Mouse (Mus musculus) granulocyte monocyte progenitor cell, adult 5-6 weeks (primary cell): ENCODE results near the gene Wnt10b. TPM values are rescaled to one million over a fixed set of nuclear protein-coding genes. Genes with fewer than 3 reads are reported as not detected.

Experiments
- ATAC-seq: replicated peaks from 2 replicates; pipeline ENCODE4 v1.8.0; 2016; ENCODE audit warnings: mild to moderate bottlenecking, moderate TSS enrichment, inconsistent platforms; ENCODE audit not compliant: poor library complexity, severe bottlenecking
- total RNA-seq, 2 experiments: library from RNA; stranded (forward) in 1 of 2; stranded (reverse) in 1 of 2; fragments of 200-712, 200-1000 nt in 1 of 2; fragments of >200 nt in 1 of 2; fragmentation: Nextera tagmentation in 1 of 2; gene quantifications; 2 replicates each; pipeline ENCODE4 v1.2.3; 2014 to 2017

Wnt10b gene
- total RNA-seq, 2 experiments from 2014 or later = 0.26 TPM; not detected in 1

GRCm38 (mm10) chr15:98733976-98734566, 43.9 kb downstream of the Wnt10b start:
- no peak for ATAC-seq

- ATAC-seq = no peak
Observed at GRCm38 (mm10) chr15:98733370-98733769, 44.6 kb downstream of the Wnt10b start.

- no peak for ATAC-seq
Observed at GRCm38 (mm10) chr15:98732006-98732531, 45.9 kb downstream of the Wnt10b start.

GRCm38 (mm10) chr15:98730790-98731189, 47.2 kb downstream of the Wnt10b start:
- no peak for ATAC-seq

- no peak for ATAC-seq
Observed at GRCm38 (mm10) chr15:98729791-98730545, 48.0 kb downstream of the Wnt10b start.

- ATAC-seq = no peak
Observed at GRCm38 (mm10) chr15:98728366-98728765, 49.6 kb downstream of the Wnt10b start.

- peak; percentile 77 for ATAC-seq
Observed at GRCm38 (mm10) chr15:98727443-98728321, 50.3 kb downstream of the Wnt10b start, which contains the start of gene Fkbp11. Gene Fkbp11 (minus strand): TSS chr15:98728198.

- ATAC-seq = no peak
Observed at GRCm38 (mm10) chr15:98726746-98727145, 51.2 kb downstream of the Wnt10b start.

- no peak for ATAC-seq
Observed at GRCm38 (mm10) chr15:98726079-98726478, 51.9 kb downstream of the Wnt10b start.

- ATAC-seq = no peak
Observed at GRCm38 (mm10) chr15:98724441-98724840, 53.5 kb downstream of the Wnt10b start.

GRCm38 (mm10) chr15:98722854-98723253, 55.1 kb downstream of the Wnt10b start:
- peak; percentile 52 for ATAC-seq

GRCm38 (mm10) chr15:98722191-98722590, 55.8 kb downstream of the Wnt10b start:
- ATAC-seq = no peak

Other genes with a start within 250 kb of the Wnt10b start
- gene Kansl2, start 243.9 kb downstream of the Wnt10b start, total RNA-seq (2014; fragmentation: Nextera tagmentation) = 67.5 and 74.5 TPM in 2 replicates
- 58.9 and 61.0 TPM in 2 replicates for gene Kansl2, start 243.9 kb downstream of the Wnt10b start, total RNA-seq (2017)
- 53.4 and 57.0 TPM in 2 replicates for gene Ccnt1, start 207.2 kb downstream of the Wnt10b start, total RNA-seq (2014; fragmentation: Nextera tagmentation)
- gene Ccnt1, start 207.2 kb downstream of the Wnt10b start, total RNA-seq (2017) = 57.3 and 70.4 TPM in 2 replicates
- not detected in 2 replicates for gene 4930415O20Rik, start 207.1 kb downstream of the Wnt10b start, total RNA-seq (2014; fragmentation: Nextera tagmentation)
- not detected in 2 replicates for gene 4930415O20Rik, start 207.1 kb downstream of the Wnt10b start, total RNA-seq (2017)
- gene Adcy6, start 168.1 kb downstream of the Wnt10b start, total RNA-seq (2014; fragmentation: Nextera tagmentation) = 1.8 and 3.1 TPM in 2 replicates
- 2.1 and 2.9 TPM in 2 replicates for gene Adcy6, start 168.1 kb downstream of the Wnt10b start, total RNA-seq (2017)
- gene Cacnb3, start 147.3 kb downstream of the Wnt10b start, total RNA-seq (2014; fragmentation: Nextera tagmentation) = not detected in 2 replicates
- not detected in 2 replicates for gene Cacnb3, start 147.3 kb downstream of the Wnt10b start, total RNA-seq (2017)
- 76.1 and 82.1 TPM in 2 replicates for gene Ddx23, start 115.3 kb downstream of the Wnt10b start, total RNA-seq (2014; fragmentation: Nextera tagmentation)
- 79.5 and 103 TPM in 2 replicates for gene Ddx23, start 115.3 kb downstream of the Wnt10b start, total RNA-seq (2017)
- 0.11 and 0.39 TPM in 2 replicates for gene Rnd1, start 100.7 kb downstream of the Wnt10b start, total RNA-seq (2014; fragmentation: Nextera tagmentation)
- gene Rnd1, start 100.7 kb downstream of the Wnt10b start, total RNA-seq (2017) = 0.67 and 2.7 TPM in 2 replicates
- gene Ccdc65, start 69.9 kb downstream of the Wnt10b start, total RNA-seq (2014; fragmentation: Nextera tagmentation) = not detected in 2 replicates
- not detected in 2 replicates for gene Ccdc65, start 69.9 kb downstream of the Wnt10b start, total RNA-seq (2017)
- 37.6 and 39.9 TPM in 2 replicates for gene Fkbp11, start 50.0 kb downstream of the Wnt10b start, total RNA-seq (2014; fragmentation: Nextera tagmentation)
- gene Fkbp11, start 50.0 kb downstream of the Wnt10b start, total RNA-seq (2017) = 63.8 and 66.3 TPM in 2 replicates
- gene Arf3, start 14.9 kb downstream of the Wnt10b start, total RNA-seq (2014; fragmentation: Nextera tagmentation) = 39.0 and 41.4 TPM in 2 replicates
- 29.9 and 32.7 TPM in 2 replicates for gene Arf3, start 14.9 kb downstream of the Wnt10b start, total RNA-seq (2017)
- not detected in 2 replicates for gene Wnt1, start 11.7 kb upstream of the Wnt10b start, total RNA-seq (2014; fragmentation: Nextera tagmentation)
- not detected in 2 replicates for gene Wnt1, start 11.7 kb upstream of the Wnt10b start, total RNA-seq (2017)
- not detected in 2 replicates for gene Ddn, start 31.3 kb upstream of the Wnt10b start, total RNA-seq (2014; fragmentation: Nextera tagmentation)
- not detected in 2 replicates for gene Ddn, start 31.3 kb upstream of the Wnt10b start, total RNA-seq (2017)
- gene Prkag1, start 53.4 kb upstream of the Wnt10b start, total RNA-seq (2014; fragmentation: Nextera tagmentation) = 34.2 and 63.8 TPM in 2 replicates
- gene Prkag1, start 53.4 kb upstream of the Wnt10b start, total RNA-seq (2017) = 85.0 and 110 TPM in 2 replicates
- gene Kmt2d, start 93.1 kb upstream of the Wnt10b start, total RNA-seq (2014; fragmentation: Nextera tagmentation) = 59.0 and 81.0 TPM in 2 replicates
- gene Kmt2d, start 93.1 kb upstream of the Wnt10b start, total RNA-seq (2017) = 15.8 and 24.9 TPM in 2 replicates
- gene Rhebl1, start 116.4 kb upstream of the Wnt10b start, total RNA-seq (2014; fragmentation: Nextera tagmentation) = 14.3 and 25.5 TPM in 2 replicates
- gene Rhebl1, start 116.4 kb upstream of the Wnt10b start, total RNA-seq (2017) = 4.3 and 7.3 TPM in 2 replicates
- gene Dhh, start 120.4 kb upstream of the Wnt10b start, total RNA-seq (2014; fragmentation: Nextera tagmentation) = not detected in 2 replicates
- gene Dhh, start 120.4 kb upstream of the Wnt10b start, total RNA-seq (2017) = not detected in 2 replicates
- gene Lmbr1l, start 140.1 kb upstream of the Wnt10b start, total RNA-seq (2014; fragmentation: Nextera tagmentation) = 3.5 and 8.5 TPM in 2 replicates
- 7.7 and 11.9 TPM in 2 replicates for gene Lmbr1l, start 140.1 kb upstream of the Wnt10b start, total RNA-seq (2017)
- gene Tuba1b, start 156.4 kb upstream of the Wnt10b start, total RNA-seq (2014; fragmentation: Nextera tagmentation) = 2,030 and 2,397 TPM in 2 replicates
- gene Tuba1b, start 156.4 kb upstream of the Wnt10b start, total RNA-seq (2017) = 964 and 1,039 TPM in 2 replicates
- not detected in 2 replicates for gene Gm49450, start 175.4 kb upstream of the Wnt10b start, total RNA-seq (2014; fragmentation: Nextera tagmentation)
- not detected in 2 replicates for gene Gm49450, start 175.4 kb upstream of the Wnt10b start, total RNA-seq (2017)
- 21.3 and 34.8 TPM in 2 replicates for gene Tuba1a, start 175.6 kb upstream of the Wnt10b start, total RNA-seq (2014; fragmentation: Nextera tagmentation)
- gene Tuba1a, start 175.6 kb upstream of the Wnt10b start, total RNA-seq (2017) = 19.6 and 24.6 TPM in 2 replicates